Mouse (Mus musculus) brain, embryonic 14.5 days (tissue): ENCODE data around the gene Dock4.

Experiments
- CTCF ChIP-seq: fragments of 200-500 bp; IDR thresholded peaks from 2 replicates; pipeline ENCODE4 v1.5.1; 2012; ENCODE audit warnings: inconsistent platforms, mild to moderate bottlenecking, moderate library complexity, borderline replicate concordance; ENCODE audit not compliant: insufficient read depth, insufficient read length; ENCODE audit errors: extremely low read depth
- POLR2A ChIP-seq: fragments of 200-500 bp; IDR thresholded peaks from 2 replicates; pipeline ENCODE4 v1.6.1; 2012; ENCODE audit warnings: mild to moderate bottlenecking, inconsistent platforms, borderline replicate concordance; ENCODE audit not compliant: poor library complexity, insufficient read depth, insufficient read length, severe bottlenecking; ENCODE audit errors: extremely low read depth

- TF ChIP-seq POLR2A: no peak
- TF ChIP-seq CTCF: no peak
Measured at GRCm38 (mm10) chr12:40485210-40485609, 39.5 kb downstream of the Dock4 start.
